In the genomic region with DNA sequence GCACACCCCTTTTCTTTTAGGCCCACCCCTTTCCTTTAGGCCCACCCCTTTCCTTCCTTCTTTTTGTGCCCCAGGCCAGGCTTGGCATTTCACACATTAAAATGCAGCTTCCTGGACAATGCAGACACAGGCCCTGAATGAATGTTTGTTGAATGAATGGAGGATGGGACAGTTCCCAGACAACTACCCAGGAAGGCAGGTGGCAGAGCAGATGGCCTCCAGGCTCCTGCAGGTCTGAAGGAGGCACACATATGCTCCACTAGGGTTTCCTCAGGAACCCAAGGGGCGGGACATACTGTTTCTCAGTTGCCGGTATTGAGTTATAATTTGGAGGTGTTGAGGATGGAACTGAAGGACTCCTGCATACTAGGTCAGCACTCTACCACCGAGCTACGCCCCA, we compare ENCODE assay signal across 15 mouse cellular contexts. TPM values are rescaled to one million over a fixed set of nuclear protein-coding genes. Genes with fewer than 3 reads are reported as not detected.
DNase-seq lines count a peak whose midpoint lies in the region; ATAC-seq and TF ChIP-seq lines count a peak whose summit lies in the region.
"Had no signal": no experiment of that assay in that cellular context is flagged by ENCODE, and none has a peak within 500 bp of the region (broad histone marks: within the 10 kb centered on the region; RNA-seq: fewer than 3 reads in every experiment).

No protein-coding gene starts in this region.

- no peak for TF ChIP-seq CTCF in hindbrain, postnatal 0 days (IDR thresholded peaks at IDR 0.05; ENCODE audit: low read depth)

- H3K27me3 ChIP-seq in hindbrain, embryonic 11.5 days (ENCODE audit: control insufficient read depth, insufficient read depth, low read length) = no peaks in the 10 kb centered on the region
- H3K27me3 ChIP-seq in hindbrain, postnatal 0 days (ENCODE audit: insufficient read depth, low read length) = no peaks in the 10 kb centered on the region
- H3K27me3 ChIP-seq: kidney, embryonic 15.5 days had no signal

- DNase-seq in hindbrain, embryonic 11.5 days (ENCODE audit: low spot score) = no peak
- DNase-seq in hindbrain, postnatal 0 days (ENCODE audit: low spot score) = no peak
- DNase-seq in brain, adult 2 months (ENCODE audit: low read depth, low spot score) = peak; percentile 97
- peak; percentile 91 for DNase-seq in cerebellum, adult 9-11 months
- DNase-seq in layer of hippocampus, adult 8-10 months (ENCODE audit: low spot score in 2 of 2) = peak; percentile 50 to 67
- no peak for DNase-seq in gastrocnemius, postnatal 25 days
- no peak for DNase-seq in frontal cortex, postnatal 10 days (ENCODE audit: low spot score in 2 of 2)
- no peak for DNase-seq in adrenal gland, postnatal 10 days
- DNase-seq: heart, adult 11 months; lung, embryonic 14.5 days had no signal

- WGBS in hindbrain, embryonic 11.5 days = 86% methylated on average over 4 of the region's 4 CpGs
- 64% methylated on average over 4 of the region's 4 CpGs for WGBS in hindbrain, postnatal 0 days

- no peaks in the 10 kb centered on the region for H3K36me3 ChIP-seq in hindbrain, embryonic 11.5 days (ENCODE audit: control insufficient read depth, insufficient read depth, low read length)
- no peaks in the 10 kb centered on the region for H3K36me3 ChIP-seq in hindbrain, postnatal 0 days (ENCODE audit: insufficient read depth, low read length)
- H3K36me3 ChIP-seq: G1E; kidney, embryonic 15.5 days had no signal

- H3K4me1 ChIP-seq in hindbrain, embryonic 11.5 days (replicated peaks; ENCODE audit: control insufficient read depth, insufficient read depth, low read length) = peaks cover 6% of the 10 kb centered on the region; the same call in 1 of the 2 replicates
- peaks cover 6% of the 10 kb centered on the region; the same call in 1 of the 2 replicates for H3K4me1 ChIP-seq in hindbrain, postnatal 0 days (ENCODE audit: insufficient read depth, low read length)

- no peak overlapping the region for H3K9ac ChIP-seq in hindbrain, embryonic 11.5 days (ENCODE audit: low read depth, low read length)
- no peak overlapping the region for H3K9ac ChIP-seq in hindbrain, postnatal 0 days (replicated peaks; ENCODE audit: low read length)
- H3K9ac ChIP-seq: kidney, embryonic 15.5 days; lung, embryonic 14.5 days had no signal

- H3K9me3 ChIP-seq in hindbrain, embryonic 11.5 days (ENCODE audit: control insufficient read depth, low read length) = no peaks in the 10 kb centered on the region
- H3K9me3 ChIP-seq in hindbrain, postnatal 0 days (ENCODE audit: low read length) = no peaks in the 10 kb centered on the region
- H3K9me3 ChIP-seq: G1E; kidney, embryonic 15.5 days had no signal

- no peak overlapping the region for H3K4me3 ChIP-seq in hindbrain, embryonic 11.5 days (ENCODE audit: low read depth, low read length)
- H3K4me3 ChIP-seq in hindbrain, postnatal 0 days (ENCODE audit: low read length) = no peak overlapping the region
- H3K4me3 ChIP-seq: kidney, embryonic 15.5 days had no signal

- ATAC-seq in hindbrain, embryonic 11.5 days (ENCODE audit: low FRiP score) = peak; percentile 53; the same call in 1 of the 2 replicates
- no peak; the same call in 1 of the 2 replicates for ATAC-seq in hindbrain, postnatal 0 days

- no peak overlapping the region for H3K4me2 ChIP-seq in hindbrain, embryonic 11.5 days (replicated peaks; ENCODE audit: low read depth, low read length)
- no peak overlapping the region for H3K4me2 ChIP-seq in hindbrain, postnatal 0 days (ENCODE audit: low read depth, low read length)
- H3K4me2 ChIP-seq: kidney, embryonic 15.5 days; lung, embryonic 14.5 days had no signal

- H3K27ac ChIP-seq in hindbrain, embryonic 11.5 days (ENCODE audit: low read depth, low read length) = 0 out of 2 replicates have a peak overlapping the region, but pooled peaks have one; percentile 24
- H3K27ac ChIP-seq in hindbrain, postnatal 0 days = no peak overlapping the region
- H3K27ac ChIP-seq: kidney, embryonic 15.5 days had no signal

RNA-seq across cellular contexts. Expression of gene Elfn1, which starts 40.8 kb away (rescaled TPM):
- polyA plus RNA-seq in hindbrain, embryonic 11.5 days (2014; fragmentation: Nextera tagmentation; extraction: Ambion mirVana) = 1.3 and 1.5 TPM in 2 replicates
- 26.0 and 45.1 TPM in 2 replicates for total RNA-seq in hindbrain, postnatal 0 days (2014; rRNA removed)
- 2.3 and 3.3 TPM in 2 replicates for polyA plus RNA-seq in hindbrain, postnatal 0 days (2015; fragmentation: Nextera tagmentation; extraction: Ambion mirVana)
- total RNA-seq in layer of hippocampus, adult 8-10 months (2022) = 10 to 100 TPM; 27.6 to 34.4 (median 30.4) TPM
- total RNA-seq in gastrocnemius, postnatal 25 days (2021) = not detected
- total RNA-seq in adrenal gland, postnatal 10 days (2021) = 1 to 10 TPM; 1.1 to 2.2 TPM
- total RNA-seq: megakaryocyte progenitor cell, adult 5-6 weeks; monocyte, adult 5-6 weeks; neutrophil, adult 5-6 weeks had no signal
- polyA plus RNA-seq: G1E had no signal

Comparison
In these comparisons a context has a peak if more than half of its experiments do, and no peak if none do; other contexts are left out.
1. DNase-seq: peak in brain, adult 2 months (single experiment), cerebellum, adult 9-11 months (single experiment) and layer of hippocampus, adult 8-10 months (2 of 2); none in hindbrain, embryonic 11.5 days (single experiment), hindbrain, postnatal 0 days (single experiment), gastrocnemius, postnatal 25 days (single experiment), frontal cortex, postnatal 10 days (0 of 2) and adrenal gland, postnatal 10 days (single experiment).